Mouse (Mus musculus) lung, postnatal 0 days (tissue): ENCODE data around the gene Ppp4r3b. TPM values are rescaled to one million over a fixed set of nuclear protein-coding genes. Genes with fewer than 3 reads are reported as not detected.

Source experiments
- ATAC-seq: fragments of 200-750 bp; cut with Nextera tagmentation; 2 replicates; pipeline ENCODE4 v1.8.0; 2017; ENCODE audit warnings: moderate library complexity
- DNase-seq: peaks from one replicate; pipeline ENCODE4 v3.0.0-alpha.2; 2016; ENCODE audit warnings: low spot score
- H3K27ac ChIP-seq: fragments of 300-500 bp; sonication (generic); 2 replicates; pipeline ENCODE4 v1.5.1; 2014; ENCODE audit warnings: antibody characterized with exemption, mild to moderate bottlenecking, low read length, mixed read lengths
- H3K27me3 ChIP-seq: fragments of 300-500 bp; sonication (generic); replicated peaks from 2 replicates; pipeline ENCODE4 v1.6.1; 2014; ENCODE audit warnings: low read length, mixed read lengths; ENCODE audit not compliant: insufficient read depth
- H3K36me3 ChIP-seq: fragments of 300-500 bp; sonication (generic); 2 replicates; pipeline ENCODE4 v1.6.1; 2014; ENCODE audit warnings: low read length, mixed read lengths; ENCODE audit not compliant: insufficient read depth
- H3K4me1 ChIP-seq: fragments of 300-500 bp; sonication (generic); 2 replicates; pipeline ENCODE4 v1.6.1; 2014; ENCODE audit warnings: antibody characterized with exemption, low read depth, low read length, mixed read lengths; ENCODE audit not compliant: insufficient read depth
- H3K4me2 ChIP-seq: fragments of 300-500 bp; sonication (generic); replicated peaks from 2 replicates; pipeline ENCODE4 v1.6.1; 2014; ENCODE audit warnings: low read depth, mild to moderate bottlenecking, low read length, moderate library complexity, mixed read lengths
- H3K4me3 ChIP-seq: fragments of 300-500 bp; sonication (generic); 2 replicates; pipeline ENCODE4 v1.5.1; 2014; ENCODE audit warnings: low read depth, low read length
- H3K9ac ChIP-seq: fragments of 300-500 bp; sonication (generic); replicated peaks from 2 replicates; pipeline ENCODE4 v1.6.1; 2014; ENCODE audit warnings: low read depth, mild to moderate bottlenecking
- H3K9me3 ChIP-seq: fragments of 300-500 bp; sonication (generic); 2 replicates; pipeline ENCODE4 v1.6.1; 2016; ENCODE audit warnings: low read length, mixed read lengths
- CTCF ChIP-seq: IDR thresholded peaks from 2 replicates; pipeline ENCODE4 v1.5.1; 2016; ENCODE audit warnings: antibody characterized with exemption, mild to moderate bottlenecking
- EP300 ChIP-seq: IDR thresholded peaks from 2 replicates; pipeline ENCODE4 v1.6.1; 2016; ENCODE audit warnings: antibody characterized with exemption, mild to moderate bottlenecking, control low read depth
- WGBS: fragments of 180-500 bp; shearing (Covaris S2); extraction: QIAGEN DNeasy Blood & Tissue Kit; methylation state at CpG from one replicate; pipeline ENCODE4 v1.1.7; 2014; 5-methylcytosine and 5-hydroxymethylcytosine counted together
- polyA plus RNA-seq: library from polyadenylated mRNA; unstranded; fragments of >200 nt; fragmentation: Nextera tagmentation; extraction: Ambion mirVana; gene quantifications from 2 replicates; pipeline ENCODE4 v1.2.1, GENCODE M21; 2015

Ppp4r3b gene
- polyA plus RNA-seq, 1 experiment from 2014 or later = 56.7 TPM

- no peaks in the 10 kb centered on the region for H3K27me3 ChIP-seq
- ATAC-seq (no peak), DNase-seq (no peak)
- H3K9ac ChIP-seq = no peak overlapping the region
- H3K4me1 ChIP-seq = no peaks in the 10 kb centered on the region
- no peak overlapping the region for H3K27ac ChIP-seq
- H3K9me3 ChIP-seq = no peaks in the 10 kb centered on the region
- TF ChIP-seq CTCF (no peak), EP300 (no peak)
- WGBS = 97% methylated on average over 2 of the region's 2 CpGs
- H3K4me3 ChIP-seq = no peak overlapping the region
- peaks cover 13% of the 10 kb centered on the region for H3K36me3 ChIP-seq
- no peak overlapping the region for H3K4me2 ChIP-seq
Measured at GRCm38 (mm10) chr11:29228957-29229356, 56.3 kb downstream of the Ppp4r3b start.

- DNase-seq (no peak), ATAC-seq (no peak)
- 76% methylated on average over 1 of the region's 1 CpGs for WGBS
- no peaks in the 10 kb centered on the region for H3K27me3 ChIP-seq
- TF ChIP-seq EP300 (no peak), CTCF (no peak)
- no peak overlapping the region for H3K4me2 ChIP-seq
- no peaks in the 10 kb centered on the region for H3K9me3 ChIP-seq
- no peaks in the 10 kb centered on the region for H3K4me1 ChIP-seq
- H3K36me3 ChIP-seq = peaks cover 7% of the 10 kb centered on the region; the same call in 1 of the 2 replicates
- H3K9ac ChIP-seq = no peak overlapping the region
- H3K4me3 ChIP-seq = no peak overlapping the region
- H3K27ac ChIP-seq = no peak overlapping the region
Measured at GRCm38 (mm10) chr11:29233569-29233968, 60.9 kb downstream of the Ppp4r3b start.

GRCm38 (mm10) chr11:29237364-29237763 is 64.7 kb downstream of the Ppp4r3b start:
- no peaks in the 10 kb centered on the region for H3K27me3 ChIP-seq
- DNase-seq (no peak), ATAC-seq (no peak)
- H3K9ac ChIP-seq = no peak overlapping the region
- H3K4me1 ChIP-seq = no peaks in the 10 kb centered on the region
- H3K9me3 ChIP-seq = no peaks in the 10 kb centered on the region
- H3K4me3 ChIP-seq = no peak overlapping the region
- H3K4me2 ChIP-seq = no peak overlapping the region
- TF ChIP-seq EP300 (no peak), CTCF (no peak)
- H3K27ac ChIP-seq = no peak overlapping the region
- H3K36me3 ChIP-seq = no peaks in the 10 kb centered on the region

- Histone ChIP-seq H3K27me3 (no peaks in the 10 kb centered on the region), H3K36me3 (no peaks in the 10 kb centered on the region), H3K27ac (no peak overlapping the region), H3K9ac (no peak overlapping the region), H3K4me1 (no peaks in the 10 kb centered on the region), H3K4me2 (no peak overlapping the region), H3K4me3 (no peak overlapping the region), H3K9me3 (no peaks in the 10 kb centered on the region)
- no peak for DNase-seq
- TF ChIP-seq CTCF = no peak
- TF ChIP-seq EP300 = no peak
- ATAC-seq = no peak
Measured at GRCm38 (mm10) chr11:29238047-29238446, 65.4 kb downstream of the Ppp4r3b start.

GRCm38 (mm10) chr11:29238551-29238950 is 65.9 kb downstream of the Ppp4r3b start:
- TF ChIP-seq CTCF (no peak), EP300 (no peak)
- Histone ChIP-seq H3K4me1 (no peaks in the 10 kb centered on the region), H3K4me3 (no peak overlapping the region), H3K9me3 (no peaks in the 10 kb centered on the region), H3K27ac (no peak overlapping the region), H3K36me3 (no peaks in the 10 kb centered on the region), H3K9ac (no peak overlapping the region), H3K27me3 (no peaks in the 10 kb centered on the region), H3K4me2 (no peak overlapping the region)
- ATAC-seq (no peak), DNase-seq (no peak)
- WGBS = 92% methylated on average over 3 of the region's 3 CpGs

GRCm38 (mm10) chr11:29239353-29239752 is 66.7 kb downstream of the Ppp4r3b start:
- TF ChIP-seq CTCF = no peak
- no peak for TF ChIP-seq EP300
- DNase-seq (no peak), ATAC-seq (no peak)
- Histone ChIP-seq H3K4me3 (no peak overlapping the region), H3K4me2 (no peak overlapping the region), H3K9me3 (no peaks in the 10 kb centered on the region), H3K9ac (no peak overlapping the region), H3K4me1 (no peaks in the 10 kb centered on the region), H3K27ac (no peak overlapping the region), H3K27me3 (no peaks in the 10 kb centered on the region), H3K36me3 (no peaks in the 10 kb centered on the region)
- WGBS = 91% methylated on average over 1 of the region's 1 CpGs

GRCm38 (mm10) chr11:29241961-29242360 is 69.3 kb downstream of the Ppp4r3b start:
- H3K4me2 ChIP-seq = no peak overlapping the region
- H3K9ac ChIP-seq = no peak overlapping the region
- TF ChIP-seq CTCF (no peak), EP300 (no peak)
- no peaks in the 10 kb centered on the region for H3K9me3 ChIP-seq
- H3K27ac ChIP-seq = no peak overlapping the region
- 85% methylated on average over 4 of the region's 4 CpGs for WGBS
- H3K4me1 ChIP-seq = peaks cover 11% of the 10 kb centered on the region
- no peak for ATAC-seq
- H3K36me3 ChIP-seq = no peaks in the 10 kb centered on the region
- H3K4me3 ChIP-seq = no peak overlapping the region
- H3K27me3 ChIP-seq = no peaks in the 10 kb centered on the region
- no peak for DNase-seq
